Mouse (Mus musculus): ENCODE measurements around the gene Fam240a.

DNA sequence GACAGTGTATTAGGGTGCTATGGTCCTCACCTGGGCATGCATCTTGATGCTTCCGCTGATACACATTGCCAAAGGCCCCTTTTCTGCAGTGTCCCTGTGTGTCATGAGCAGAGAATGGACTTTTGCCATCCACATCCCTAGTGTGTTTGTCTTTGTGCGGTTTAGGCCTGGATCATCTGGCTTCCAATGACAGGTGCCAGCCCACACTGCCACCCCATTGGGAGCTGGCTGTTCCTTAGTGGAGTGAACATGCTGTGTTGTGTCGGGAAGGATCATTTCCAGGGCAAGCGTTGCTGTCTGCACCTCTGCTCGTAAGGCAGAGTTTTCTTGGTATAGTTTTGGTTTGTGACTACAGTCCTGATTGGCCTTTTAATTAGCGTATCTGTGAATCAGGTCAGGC lies 15.5 kb downstream of the Fam240a start:
- TF ChIP-seq POLR2AphosphoS5 (IDR thresholded peaks at IDR 0.05; ENCODE audit: borderline replicate concordance, low read depth, low read length) (no peak), KAT2A (conservative IDR thresholded peaks at IDR 0.05; ENCODE audit: low read depth, low read length) (no peak), GATA1 (IDR thresholded peaks at IDR 0.05; ENCODE audit: low read depth, low read length) (no peak), CTCF (IDR thresholded peaks at IDR 0.05 in 2 of 3, conservative IDR thresholded peaks at IDR 0.05 in 1 of 3; ENCODE audit: control insufficient read depth in 1 of 3, insufficient read depth in 1 of 3, low read depth in 2 of 3, low read length in 3 of 3, poor library complexity in 1 of 3, severe bottlenecking in 1 of 3) (no peak), MAX (IDR thresholded peaks at IDR 0.05; ENCODE audit: low read length) (no peak), POLR2A (IDR thresholded peaks at IDR 0.05; ENCODE audit: control insufficient read depth in 1 of 2, insufficient read depth in 1 of 2, low read depth in 1 of 2, low read length in 2 of 2, poor library complexity in 1 of 2) (no peak), TCF12 (IDR thresholded peaks at IDR 0.05; ENCODE audit: low read depth, low read length) (no peak), POLR2AphosphoS2 (IDR thresholded peaks at IDR 0.05; ENCODE audit: low read length) (no peak), HCFC1 (IDR thresholded peaks at IDR 0.05; ENCODE audit: low read depth, low read length) (no peak), E2F4 (IDR thresholded peaks at IDR 0.05; ENCODE audit: borderline replicate concordance, low read depth, low read length) (no peak), MAFK (IDR thresholded peaks at IDR 0.05; ENCODE audit: borderline replicate concordance, low read depth, low read length) (no peak), MYC (IDR thresholded peaks at IDR 0.05; ENCODE audit: low read depth, low read length) (no peak), MYB (IDR thresholded peaks at IDR 0.05; ENCODE audit: low read depth, low read length) (no peak), RCOR1 (IDR thresholded peaks at IDR 0.05; ENCODE audit: low read depth, low read length) (no peak)

All from MEL (cell line).